Mouse (Mus musculus) mesoderm, embryonic 11.5 days (tissue): ENCODE measurements around the gene Zfpm1.

Source experiments
- DNase-seq: peaks from one replicate; pipeline ENCODE4 v3.0.0-alpha.2; 2012; ENCODE audit warnings: low read depth, low spot score

Zfpm1 gene

DNA sequence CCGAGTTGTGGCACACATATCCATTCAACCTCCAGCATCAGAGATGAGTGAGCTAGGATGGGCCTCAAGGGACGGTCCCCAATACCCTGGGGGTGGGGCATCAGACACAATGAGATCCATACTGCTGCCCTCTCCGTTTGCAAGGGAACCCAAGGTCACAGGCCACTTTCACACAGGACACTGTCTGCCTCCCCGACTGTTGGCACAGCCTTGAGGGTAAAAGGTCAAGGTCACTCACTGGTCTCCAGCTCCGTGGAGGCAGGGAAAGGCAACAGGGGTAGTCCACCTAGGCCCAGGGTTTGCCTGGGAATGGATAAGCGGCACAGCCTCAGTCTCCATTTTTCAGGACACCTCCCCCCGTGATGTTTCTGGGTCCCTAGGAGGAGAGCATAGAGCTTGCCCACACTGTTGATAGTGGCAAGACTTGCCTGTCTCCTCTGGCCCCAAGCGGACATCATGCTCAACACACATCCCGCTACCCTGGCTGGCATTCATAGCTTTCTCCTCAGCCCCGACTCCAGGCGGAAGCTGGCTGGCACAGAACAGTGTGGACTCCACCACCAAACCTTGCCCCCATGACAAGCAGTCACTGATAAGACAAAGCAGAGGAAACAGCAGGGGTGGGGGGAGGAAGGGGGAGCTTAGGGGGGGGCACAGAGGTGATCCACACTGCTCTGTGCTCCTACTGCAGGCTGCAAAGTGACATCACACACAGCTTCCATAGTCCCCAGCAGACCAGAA, 7.1 kb upstream of the Zfpm1 start:
- no peak for DNase-seq

DNA sequence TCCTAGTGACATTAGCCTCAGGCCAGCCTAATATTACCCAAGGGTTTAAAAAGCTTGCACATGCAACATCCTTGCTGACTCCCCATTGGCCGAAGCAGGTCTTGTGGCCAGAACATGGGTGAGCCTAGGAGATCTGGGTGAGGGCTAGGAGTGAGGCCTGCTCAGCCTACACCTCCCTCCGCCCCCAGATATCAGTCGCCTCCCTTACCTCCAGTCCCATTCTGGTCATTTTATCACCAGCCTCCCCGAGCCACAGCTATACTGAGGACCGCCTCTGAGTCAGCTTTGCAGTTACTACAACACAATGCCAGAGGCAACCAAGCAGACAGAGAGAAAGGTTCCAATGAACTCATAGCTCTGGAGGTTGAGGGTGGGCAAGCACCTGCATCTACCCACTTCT, 5.6 kb upstream of the Zfpm1 start:
- DNase-seq = no peak

DNA sequence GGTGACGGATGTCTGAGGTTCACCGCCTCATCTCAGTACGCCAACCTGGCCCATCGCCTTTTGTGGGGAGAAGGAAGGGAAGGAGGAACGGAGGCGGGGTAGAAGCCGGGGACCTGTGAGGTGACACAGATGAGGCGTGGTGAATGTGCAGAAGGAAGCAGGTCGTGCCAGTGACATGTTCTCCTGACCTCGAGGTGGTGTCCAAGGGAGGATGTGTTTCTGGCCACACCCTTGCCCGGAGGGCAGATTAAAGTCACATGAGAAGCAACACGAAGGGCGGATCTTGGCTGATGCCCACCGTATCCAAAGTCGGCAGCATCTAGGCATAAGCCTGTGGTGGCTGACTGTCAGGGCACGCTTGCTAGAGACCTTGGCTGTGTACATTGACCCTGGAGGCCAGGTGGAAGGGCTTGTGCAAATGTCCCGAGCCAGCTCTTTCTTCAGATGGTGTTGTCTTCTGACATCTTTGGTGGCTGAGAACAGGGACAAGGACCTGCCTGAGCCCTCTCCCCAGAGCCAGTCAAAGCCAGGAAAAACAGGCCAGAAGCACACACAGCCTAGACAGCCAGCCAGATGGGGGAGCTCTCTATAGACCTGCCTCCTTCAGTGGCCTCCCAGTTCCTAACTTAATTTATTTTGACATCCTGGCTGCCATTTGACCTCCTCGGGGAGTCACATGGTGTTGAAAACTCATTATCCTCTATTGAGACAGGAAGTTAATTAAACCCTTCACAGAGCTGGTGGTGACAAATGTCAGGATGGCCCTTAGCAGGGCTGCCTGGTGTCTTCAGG, 4.5 kb upstream of the Zfpm1 start:
- no peak for DNase-seq

DNA sequence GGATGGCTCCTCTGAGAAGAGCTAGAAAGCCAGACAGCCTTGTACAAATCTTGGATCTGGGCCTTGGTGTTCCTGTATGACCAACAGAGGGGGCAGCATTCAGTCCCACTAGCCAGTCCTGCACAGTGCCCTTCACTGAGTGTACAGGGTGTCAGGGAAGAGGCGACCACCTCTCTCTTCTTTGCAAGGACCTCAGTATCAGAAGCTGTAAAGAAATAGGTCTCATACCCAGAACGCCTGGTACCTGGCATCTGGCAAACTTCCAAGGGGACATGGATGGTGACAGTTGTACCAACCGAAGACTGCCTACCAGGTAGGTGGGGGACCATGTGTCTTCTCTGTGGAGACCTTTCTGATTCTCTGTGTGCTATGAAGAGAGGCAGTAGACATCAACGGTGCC, 1.8 kb upstream of the Zfpm1 start:
- no peak for DNase-seq

DNA sequence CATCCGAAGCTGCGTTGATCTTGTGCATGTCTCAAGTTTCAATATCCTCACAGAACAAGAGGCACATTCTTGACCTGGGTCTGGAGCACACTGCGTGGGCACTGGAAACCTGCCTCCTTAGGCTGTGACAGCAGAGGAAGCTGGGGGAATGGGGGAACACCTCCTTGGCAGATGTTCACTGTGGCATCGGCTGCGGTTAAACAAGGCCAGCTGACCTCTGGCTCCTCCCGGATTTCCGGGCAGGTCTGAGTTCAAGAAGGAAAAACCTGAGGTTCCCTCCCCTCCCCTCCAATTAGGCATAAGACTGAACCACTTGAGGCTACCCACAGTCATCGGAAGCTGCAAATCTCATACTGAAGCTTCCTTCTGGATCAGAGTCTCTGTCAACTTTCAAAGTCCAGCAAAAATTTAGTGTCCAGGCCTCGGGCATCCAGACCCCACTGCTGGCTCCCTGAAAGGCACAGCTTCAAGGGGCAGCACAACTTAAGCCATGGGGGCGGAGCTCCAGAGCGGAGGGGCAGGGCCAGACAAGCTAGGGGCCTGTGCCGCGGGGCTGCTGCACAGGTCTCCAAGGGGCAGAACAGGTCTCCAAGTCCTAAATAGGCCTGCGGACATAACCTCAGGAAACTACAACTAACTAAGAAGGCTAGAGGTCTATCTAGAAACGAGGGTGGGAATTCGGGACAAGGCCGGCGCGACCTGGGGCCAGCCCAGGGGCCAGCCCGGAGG, 1.2 kb upstream of the Zfpm1 start:
- DNase-seq = no peak

DNA sequence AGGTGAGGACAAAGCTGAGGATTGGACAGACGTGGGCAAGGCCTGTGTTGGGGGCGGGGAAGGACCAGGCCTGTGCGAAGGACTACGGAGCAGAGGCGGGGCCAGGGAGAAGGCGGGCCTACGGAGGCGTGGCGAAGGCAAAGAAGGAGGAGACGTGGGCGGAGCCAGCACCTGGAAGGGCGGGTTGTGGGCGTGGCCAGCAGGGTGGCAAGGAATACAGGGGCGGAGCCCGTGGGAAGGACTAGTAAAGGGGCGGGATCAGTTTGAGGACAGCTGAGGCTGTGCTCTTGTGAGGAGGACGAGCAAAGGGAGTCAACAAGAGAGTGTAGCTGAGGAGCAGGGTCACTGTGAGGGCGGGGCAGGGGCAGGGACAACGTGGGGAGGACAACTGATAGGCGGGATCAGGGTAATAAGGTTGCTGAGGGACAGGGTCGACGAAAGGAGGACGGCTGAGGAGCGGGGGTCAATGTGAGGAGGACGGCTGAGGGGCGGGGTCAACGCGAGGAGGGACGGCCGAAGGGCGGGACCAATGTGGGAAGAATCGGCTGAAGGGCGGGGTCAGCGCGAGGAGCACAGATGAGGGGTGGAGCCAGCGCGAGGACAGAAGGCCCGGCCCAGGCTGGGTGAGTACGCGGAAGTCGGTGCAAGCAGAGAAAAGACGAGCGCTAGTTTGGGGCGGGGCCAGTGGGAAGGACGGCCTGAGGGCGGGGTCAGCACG, 465 bp upstream of the Zfpm1 start:
- DNase-seq = peak; percentile 98

DNA sequence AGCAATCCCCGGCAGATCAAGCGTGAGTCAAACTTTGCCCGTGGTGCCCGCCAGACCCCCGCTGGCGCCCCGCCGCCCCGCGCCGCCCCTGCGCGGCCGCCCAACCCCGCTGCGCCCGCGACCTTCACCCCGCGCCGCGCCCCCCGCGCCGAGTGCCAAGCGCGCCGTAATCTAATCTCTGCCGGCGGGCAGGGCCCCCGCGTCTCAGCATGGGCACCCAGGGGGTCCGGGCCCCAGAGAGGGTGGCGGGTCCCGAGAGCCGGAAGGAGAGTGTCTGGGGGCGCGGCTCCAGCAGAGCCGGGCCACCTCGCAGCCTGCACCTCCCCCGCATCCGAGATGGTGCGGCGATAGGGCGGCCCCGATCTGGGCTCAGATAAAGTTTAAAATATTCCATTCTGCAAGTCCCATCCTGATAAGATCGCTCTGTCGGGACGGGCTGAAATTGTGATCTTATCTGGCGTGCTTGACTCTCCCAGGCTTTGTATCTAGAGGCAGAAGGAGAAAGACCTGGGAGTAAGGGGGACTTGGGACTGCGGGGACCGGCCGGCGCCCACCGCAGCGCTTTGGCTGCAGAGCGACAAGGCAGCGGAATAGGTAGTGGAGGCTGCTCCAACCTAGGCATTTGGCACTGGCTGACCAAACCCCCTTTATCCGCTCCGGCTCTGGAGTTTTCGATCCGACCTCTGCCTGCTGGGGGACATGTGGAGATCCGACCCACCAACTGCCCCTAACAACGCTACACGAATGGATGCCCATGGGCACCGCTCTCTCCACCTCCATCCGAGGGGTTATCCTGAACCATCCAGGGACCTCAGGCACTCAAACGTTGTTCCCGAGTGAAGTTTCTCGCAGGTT, 787 bp downstream of the Zfpm1 start:
- DNase-seq = no peak

DNA sequence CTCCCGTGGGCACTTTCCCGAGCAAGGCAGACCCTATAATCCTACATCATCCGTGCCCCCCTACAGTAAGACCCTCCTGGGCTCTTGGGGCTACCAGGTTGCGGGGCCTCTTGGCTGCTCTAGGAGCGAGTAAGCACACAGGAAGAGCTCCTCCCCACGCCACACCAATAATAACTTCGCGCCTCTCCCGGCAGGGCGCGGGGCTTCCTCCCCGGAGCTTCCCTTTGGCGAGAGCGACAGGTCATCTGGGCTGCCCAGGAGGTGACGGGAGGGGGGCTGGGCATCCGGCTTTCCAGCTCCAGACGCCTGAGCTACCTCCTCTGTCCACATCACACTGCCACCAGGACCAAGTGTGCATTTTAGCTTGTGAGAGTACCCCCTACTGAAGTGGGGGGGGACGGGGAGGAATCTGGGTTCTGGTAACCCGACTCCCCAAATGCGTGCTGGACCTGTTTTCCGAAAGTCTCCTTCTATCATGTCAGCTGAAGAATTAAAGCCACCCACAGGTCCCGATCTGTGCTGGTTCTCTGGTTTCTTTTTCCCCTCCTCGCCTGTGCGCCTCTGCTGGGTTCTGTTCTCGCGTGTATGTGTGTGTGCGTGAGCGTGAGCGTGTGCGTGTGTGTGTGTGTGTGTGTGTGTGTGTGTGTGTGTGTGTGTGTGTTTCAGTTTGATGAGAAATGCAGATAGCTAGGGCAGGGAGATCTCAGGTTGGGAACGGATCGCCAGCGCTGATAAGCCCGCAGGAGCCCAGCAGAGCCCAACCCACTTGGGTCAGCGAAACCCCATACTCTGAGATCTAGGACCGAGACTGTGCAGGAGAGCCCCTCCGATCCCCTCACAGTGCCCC, 1.6 kb downstream of the Zfpm1 start:
- peak; percentile 56 for DNase-seq

DNA sequence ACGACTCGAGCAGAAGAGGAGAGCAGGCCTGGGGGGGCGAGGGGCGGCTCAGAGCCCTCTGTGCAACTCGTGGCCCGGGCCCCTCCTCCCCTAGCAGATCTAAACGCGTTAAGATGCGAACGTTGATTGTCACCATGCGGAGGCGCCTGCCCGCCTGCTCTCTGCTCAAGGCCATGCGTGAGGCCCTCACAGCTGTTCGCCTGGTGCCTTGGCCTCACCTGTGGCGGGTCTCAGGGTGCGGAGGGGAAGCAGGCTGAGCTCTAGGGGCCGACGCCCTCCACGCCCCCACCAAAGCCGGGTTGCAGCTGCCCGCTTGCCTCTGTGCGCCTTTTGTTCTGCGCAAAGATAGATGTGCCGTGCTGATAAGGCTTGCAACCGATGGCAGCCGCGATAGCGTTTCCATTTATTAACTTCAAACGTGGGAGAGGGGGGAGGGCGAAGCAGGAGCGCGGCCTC, 2.3 kb downstream of the Zfpm1 start:
- peak; percentile 64 for DNase-seq

DNA sequence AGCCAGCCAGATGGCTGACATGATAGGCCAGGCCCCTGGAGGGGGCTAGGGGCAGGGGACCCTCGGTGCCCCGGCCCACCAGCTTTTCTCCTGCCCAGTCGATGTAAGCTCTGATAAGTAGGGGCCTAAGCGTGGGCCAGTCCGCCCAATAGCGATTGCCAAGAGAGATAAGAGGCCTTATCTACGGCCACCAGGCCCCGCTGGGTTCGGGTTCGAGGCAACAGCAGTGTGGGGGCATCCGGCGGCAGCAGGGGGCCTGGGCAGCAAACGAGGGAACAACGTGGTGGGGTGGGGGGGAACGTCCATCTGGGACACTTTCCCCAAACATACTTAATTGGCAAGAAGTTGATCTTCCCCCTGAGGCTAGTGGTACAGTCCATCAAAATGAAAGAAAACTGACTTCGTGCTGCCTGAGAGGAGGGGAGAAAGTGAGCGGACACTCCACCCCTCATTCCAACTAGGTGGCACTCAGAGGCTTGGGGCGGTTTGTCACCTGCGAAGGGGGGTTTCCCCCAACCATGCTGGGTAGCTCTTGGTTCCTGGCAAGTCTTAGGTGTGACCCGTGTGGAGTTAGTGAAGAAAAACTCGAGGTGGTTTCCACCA, 2.8 kb downstream of the Zfpm1 start:
- no peak for DNase-seq

DNA sequence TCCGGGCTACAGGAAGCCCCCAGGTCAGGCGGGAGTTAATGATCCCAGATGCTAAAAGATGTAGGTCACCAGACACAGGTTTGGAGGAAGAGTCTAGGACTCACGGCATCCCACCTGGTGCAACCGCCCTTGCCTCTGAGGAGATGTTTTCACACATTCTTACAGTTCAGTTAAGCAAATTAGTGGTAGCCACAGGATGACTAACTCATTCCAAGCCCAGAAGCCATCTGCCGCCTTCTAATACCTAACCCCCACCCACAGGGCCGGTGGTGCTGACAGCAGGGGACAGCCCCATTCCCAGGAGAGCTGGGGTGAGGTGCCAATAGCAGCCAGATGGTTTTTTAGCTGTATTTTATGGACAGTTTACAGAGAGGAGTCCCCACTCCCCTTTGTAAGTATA, 3.8 kb downstream of the Zfpm1 start:
- DNase-seq = no peak

DNA sequence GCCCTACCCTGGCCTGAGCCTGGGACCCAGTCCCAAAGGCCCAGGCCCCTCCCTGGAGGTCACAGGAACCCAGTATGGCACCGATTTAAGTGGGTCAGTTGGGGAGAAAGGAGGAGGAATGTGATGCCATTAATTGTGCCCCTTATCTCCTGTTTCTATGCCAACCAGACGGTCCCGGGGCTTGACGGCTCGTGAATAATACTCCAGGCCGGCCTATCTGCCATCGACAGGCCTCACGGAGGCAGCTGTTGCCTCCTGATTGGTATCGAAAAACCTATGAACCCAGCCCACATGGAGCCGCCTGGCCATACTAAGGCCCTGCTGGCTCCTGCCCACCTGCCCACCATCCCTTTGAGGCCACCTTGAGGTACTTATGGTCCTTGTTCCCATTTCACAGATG, 5.0 kb downstream of the Zfpm1 start:
- no peak for DNase-seq

DNA sequence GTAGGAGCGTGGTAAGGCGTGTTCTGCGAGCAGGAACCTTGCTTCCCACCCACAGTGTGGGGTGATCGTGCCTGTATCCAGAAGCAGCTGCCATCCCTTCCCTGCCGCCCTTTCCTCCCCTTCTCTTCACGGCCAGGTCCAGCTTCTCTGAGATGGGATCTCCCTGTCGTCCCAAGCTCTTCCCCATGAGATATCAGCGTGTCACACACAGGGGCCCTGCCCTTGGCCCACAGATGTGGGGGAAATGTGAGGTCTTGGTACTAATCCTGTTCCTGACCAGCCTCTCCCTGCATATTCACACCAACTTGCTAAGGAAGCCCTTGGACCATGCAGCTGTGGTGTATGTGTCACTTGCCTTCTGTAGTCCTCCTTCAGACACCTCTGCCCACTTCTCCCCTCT, 5.8 kb downstream of the Zfpm1 start:
- DNase-seq = no peak

DNA sequence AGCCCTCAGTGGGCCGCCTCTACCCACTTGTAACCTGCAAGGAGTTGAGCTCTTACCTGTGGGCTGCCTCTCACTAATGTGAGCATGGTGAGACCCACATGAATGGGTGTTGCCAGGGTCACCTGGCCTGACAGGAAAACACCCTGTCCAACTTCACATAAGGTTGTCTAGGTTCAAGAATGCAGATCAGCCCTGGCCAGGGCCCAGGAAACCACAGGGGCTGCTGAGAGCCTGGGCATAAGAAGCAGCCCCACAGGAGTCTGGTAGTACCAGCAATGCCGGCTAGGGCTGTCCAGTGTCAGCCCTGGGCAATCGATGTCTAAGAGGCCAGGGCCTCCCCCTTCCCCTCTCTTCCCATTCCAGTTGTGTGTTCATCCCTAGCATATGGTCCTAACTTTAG, 6.4 kb downstream of the Zfpm1 start:
- DNase-seq = no peak

DNA sequence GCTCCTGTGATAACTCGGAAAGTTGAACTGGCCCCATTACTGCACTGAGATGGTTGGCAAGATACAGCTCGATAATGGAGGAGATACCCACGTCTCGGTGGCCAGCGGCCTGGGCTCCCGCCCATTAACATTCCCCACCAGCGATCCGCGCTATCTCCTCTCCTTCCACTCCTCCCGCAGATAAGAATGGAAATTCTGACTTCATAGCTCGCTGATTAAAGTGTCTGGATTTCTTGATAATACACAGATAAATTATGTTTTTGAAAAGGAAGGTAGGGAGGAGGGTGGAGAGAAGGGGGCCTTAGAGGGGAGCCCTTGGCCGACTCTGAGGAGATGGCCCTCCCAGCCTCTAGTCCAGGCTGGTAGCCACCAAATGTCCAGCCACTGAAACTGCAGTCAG, 9.1 kb downstream of the Zfpm1 start:
- DNase-seq = no peak

DNA sequence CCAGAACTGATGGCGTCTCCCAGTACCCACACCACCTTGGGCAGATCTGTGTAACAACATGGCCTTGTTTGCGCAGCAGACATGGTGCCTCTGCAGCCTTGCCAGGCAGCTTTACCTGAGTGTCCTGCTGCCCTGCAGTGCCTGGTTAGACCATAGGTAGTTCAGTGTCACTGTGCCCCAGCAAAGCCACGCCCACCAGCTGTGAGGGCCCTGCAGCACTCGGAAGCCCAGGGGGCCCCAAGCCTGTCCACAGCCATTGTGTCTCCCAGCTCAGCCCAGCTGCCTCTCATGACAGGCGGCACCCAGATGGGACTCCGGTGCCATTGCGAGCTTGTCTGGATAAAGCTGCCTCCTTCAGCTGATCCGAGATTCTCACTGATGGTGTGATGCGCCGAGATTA, 9.6 kb downstream of the Zfpm1 start:
- no peak for DNase-seq

DNA sequence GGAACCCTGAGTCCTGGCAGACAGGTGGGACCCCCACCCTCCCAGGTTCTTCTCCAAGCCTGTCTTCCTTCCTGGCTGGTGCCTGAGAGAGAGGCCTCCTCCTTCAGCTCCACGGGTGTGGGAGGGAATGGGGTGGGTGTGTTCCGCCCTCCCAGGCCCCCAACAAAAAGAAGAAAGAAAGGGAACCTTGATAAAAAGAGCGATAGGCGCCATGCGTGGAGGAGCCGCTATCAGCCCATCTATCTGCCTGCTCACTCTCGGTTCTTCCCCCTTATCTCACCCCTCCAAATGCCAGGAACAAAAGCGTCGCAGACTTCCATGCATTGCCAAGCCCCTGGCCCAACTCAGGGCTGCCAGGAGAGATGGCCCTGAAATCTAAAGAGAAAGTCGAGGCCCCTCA, 11.5 kb downstream of the Zfpm1 start:
- DNase-seq = no peak

DNA sequence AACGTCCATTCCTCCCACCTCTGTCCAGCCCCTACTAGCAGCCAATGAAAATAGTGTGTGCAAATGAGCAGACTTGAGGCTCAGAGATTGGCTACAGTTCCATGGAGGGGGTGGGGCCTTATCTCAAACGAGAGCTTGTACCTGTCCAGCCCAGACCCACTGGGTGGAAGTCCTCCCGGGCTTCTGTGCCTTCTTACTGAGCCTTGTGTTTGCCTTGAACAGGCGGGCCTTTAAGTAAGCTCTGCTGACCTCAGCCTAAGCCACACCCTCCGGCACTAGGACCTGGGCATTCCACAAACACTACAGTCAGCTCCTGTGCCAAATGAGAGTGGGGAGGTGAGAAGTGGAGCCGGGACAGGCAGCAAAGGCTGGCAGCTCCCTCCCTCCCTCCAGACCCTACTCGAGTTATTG, 12.3 kb downstream of the Zfpm1 start:
- DNase-seq = peak; percentile 79

DNA sequence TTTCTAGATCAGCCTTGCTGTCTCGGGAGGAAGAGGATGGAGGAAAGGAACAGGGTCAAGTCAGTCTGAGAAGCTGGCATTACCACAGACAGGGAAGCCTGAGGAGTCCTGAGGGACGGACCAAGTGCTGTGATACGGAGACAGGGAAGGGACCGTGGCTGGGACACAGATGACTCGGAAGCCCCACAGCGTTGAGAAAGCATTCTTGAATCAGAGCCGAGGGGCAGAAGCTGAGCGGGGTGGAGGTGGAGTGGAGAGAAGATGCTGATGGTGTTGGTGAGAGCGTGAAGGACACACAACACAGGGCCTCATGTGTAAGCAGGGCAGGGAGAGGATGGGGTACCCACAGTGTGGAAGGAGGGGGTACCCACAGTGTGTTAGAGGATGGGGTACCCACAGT, 13.4 kb downstream of the Zfpm1 start:
- no peak for DNase-seq
